Mouse (Mus musculus) midbrain, embryonic 15.5 days (tissue): Measurements from ENCODE around the gene St7l. TPM values are rescaled to one million over a fixed set of nuclear protein-coding genes. Genes with fewer than 3 reads are reported as not detected.

Experiments
- ATAC-seq: fragments of 200-750 bp; cut with Nextera tagmentation; replicated peaks from 2 replicates; pipeline ENCODE4 v1.8.0; 2017; ENCODE audit warnings: moderate TSS enrichment
- H3K27ac ChIP-seq: fragments of 300-500 bp; sonication (generic); 2 replicates; pipeline ENCODE4 v1.5.1; 2015; ENCODE audit warnings: mild to moderate bottlenecking, inconsistent platforms
- H3K27me3 ChIP-seq: fragments of 300-500 bp; sonication (generic); replicated peaks from 2 replicates; pipeline ENCODE4 v1.6.1; 2015; ENCODE audit warnings: inconsistent platforms
- H3K36me3 ChIP-seq: fragments of 300-500 bp; sonication (generic); replicated peaks from 2 replicates; pipeline ENCODE4 v1.6.1; 2015; ENCODE audit warnings: inconsistent platforms
- H3K4me1 ChIP-seq: fragments of 300-500 bp; sonication (generic); 2 replicates; pipeline ENCODE4 v1.6.1; 2015; ENCODE audit warnings: inconsistent platforms
- H3K4me2 ChIP-seq: fragments of 300-500 bp; sonication (generic); 2 replicates; pipeline ENCODE4 v1.6.1; 2015; ENCODE audit warnings: inconsistent platforms, mild to moderate bottlenecking, moderate library complexity
- H3K4me3 ChIP-seq: fragments of 300-500 bp; sonication (generic); 2 replicates; pipeline ENCODE4 v1.5.1; 2015; ENCODE audit warnings: mild to moderate bottlenecking, inconsistent platforms
- H3K9ac ChIP-seq: fragments of 300-500 bp; sonication (generic); 2 replicates; pipeline ENCODE4 v1.6.1; 2015; ENCODE audit warnings: mild to moderate bottlenecking, inconsistent platforms
- H3K9me3 ChIP-seq: fragments of 300-500 bp; sonication (generic); 2 replicates; pipeline ENCODE4 v1.6.1; 2016; ENCODE audit warnings: inconsistent platforms
- WGBS: fragments of 180-500 bp; shearing (Covaris S2); methylation state at CpG from one replicate; pipeline ENCODE4 v1.1.7; 2015; ENCODE audit warnings: mixed read lengths; 5-methylcytosine and 5-hydroxymethylcytosine counted together
- polyA plus RNA-seq: library from polyadenylated mRNA; unstranded; fragments of >200 nt; fragmentation: Nextera tagmentation; extraction: Ambion mirVana; gene quantifications from 2 replicates; pipeline ENCODE4 v1.2.1, GENCODE M21; 2015

The St7l gene
- polyA plus RNA-seq, 1 experiment from 2014 or later = 35.1 TPM

- Histone ChIP-seq H3K36me3 (peaks cover 4% of the 10 kb centered on the region; the same call in 1 of the 2 replicates), H3K4me3 (no peak overlapping the region), H3K27me3 (no peaks in the 10 kb centered on the region), H3K9ac (no peak overlapping the region), H3K9me3 (no peaks in the 10 kb centered on the region), H3K4me2 (no peak overlapping the region), H3K4me1 (no peaks in the 10 kb centered on the region), H3K27ac (no peak overlapping the region)
- WGBS = 84% methylated on average over 6 of the region's 6 CpGs
- ATAC-seq = no peak
Measured at GRCm38 (mm10) chr3:104909195-104909594, 45.4 kb downstream of the St7l start.

- Histone ChIP-seq H3K4me2 (no peak overlapping the region), H3K9ac (no peak overlapping the region), H3K27ac (no peak overlapping the region), H3K4me3 (no peak overlapping the region), H3K9me3 (no peaks in the 10 kb centered on the region), H3K36me3 (0 out of 2 replicates have a peak, but pooled peaks cover 8% of the 10 kb centered on the region), H3K4me1 (no peaks in the 10 kb centered on the region; the same call in 1 of the 2 replicates), H3K27me3 (no peaks in the 10 kb centered on the region)
- ATAC-seq = no peak
- whole genome bisulfite sequencing = 10% methylated on average over 3 of the region's 3 CpGs
Measured at GRCm38 (mm10) chr3:104914986-104915385, 51.2 kb downstream of the St7l start.

GRCm38 (mm10) chr3:104929385-104929784 lies 65.6 kb downstream of the St7l start:
- ATAC-seq = no peak
- Histone ChIP-seq H3K9me3 (no peaks in the 10 kb centered on the region), H3K4me1 (no peaks in the 10 kb centered on the region), H3K36me3 (peaks cover 8% of the 10 kb centered on the region; the same call in 1 of the 2 replicates), H3K4me2 (no peak overlapping the region), H3K4me3 (no peak overlapping the region), H3K9ac (no peak overlapping the region), H3K27me3 (no peaks in the 10 kb centered on the region), H3K27ac (no peak overlapping the region)
- WGBS = 96% methylated on average over 6 of the region's 6 CpGs

- H3K27ac ChIP-seq = no peak overlapping the region
- H3K9me3 ChIP-seq = no peaks in the 10 kb centered on the region
- H3K27me3 ChIP-seq = no peaks in the 10 kb centered on the region
- H3K4me3 ChIP-seq = no peak overlapping the region
- no peak overlapping the region for H3K4me2 ChIP-seq
- no peak overlapping the region for H3K9ac ChIP-seq
- no peaks in the 10 kb centered on the region for H3K4me1 ChIP-seq
- ATAC-seq = no peak
- WGBS = 88% methylated on average over 2 of the region's 2 CpGs
- no peaks in the 10 kb centered on the region; the same call in 1 of the 2 replicates for H3K36me3 ChIP-seq
Measured at GRCm38 (mm10) chr3:104937728-104938305, 74.0 kb downstream of the St7l start.

GRCm38 (mm10) chr3:104938327-104938726 lies 74.5 kb downstream of the St7l start:
- H3K4me3 ChIP-seq = no peak overlapping the region
- H3K9ac ChIP-seq = no peak overlapping the region
- no peaks in the 10 kb centered on the region for H3K9me3 ChIP-seq
- 0 out of 2 replicates have a peak, but pooled peaks cover 2% of the 10 kb centered on the region for H3K4me1 ChIP-seq
- H3K36me3 ChIP-seq = no peaks in the 10 kb centered on the region; the same call in 1 of the 2 replicates
- no peak overlapping the region for H3K4me2 ChIP-seq
- ATAC-seq = no peak
- 23% methylated on average over 4 of the region's 4 CpGs for WGBS
- H3K27ac ChIP-seq = no peak overlapping the region
- H3K27me3 ChIP-seq = no peaks in the 10 kb centered on the region

GRCm38 (mm10) chr3:104940691-104941090 lies 76.9 kb downstream of the St7l start:
- 70% methylated on average over 6 of the region's 6 CpGs for WGBS
- Histone ChIP-seq H3K27ac (no peak overlapping the region), H3K27me3 (no peaks in the 10 kb centered on the region)

GRCm38 (mm10) chr3:104942682-104943081 lies 78.9 kb downstream of the St7l start:
- H3K9me3 ChIP-seq = no peaks in the 10 kb centered on the region
- no peak for ATAC-seq
- no peak overlapping the region for H3K4me2 ChIP-seq
- WGBS = 62% methylated on average over 5 of the region's 5 CpGs
- H3K4me1 ChIP-seq = 0 out of 2 replicates have a peak, but pooled peaks cover 2% of the 10 kb centered on the region
- no peak overlapping the region for H3K9ac ChIP-seq
- no peaks in the 10 kb centered on the region for H3K27me3 ChIP-seq
- no peaks in the 10 kb centered on the region; the same call in 1 of the 2 replicates for H3K36me3 ChIP-seq
- H3K4me3 ChIP-seq = no peak overlapping the region
- H3K27ac ChIP-seq = no peak overlapping the region

More at GRCm38 (mm10) chr3:104940691-104941090, 76.9 kb downstream of the St7l start:
- Histone ChIP-seq H3K9ac (no peak overlapping the region), H3K4me1 (0 out of 2 replicates have a peak, but pooled peaks cover 2% of the 10 kb centered on the region), H3K4me3 (no peak overlapping the region), H3K36me3 (no peaks in the 10 kb centered on the region; the same call in 1 of the 2 replicates), H3K9me3 (no peaks in the 10 kb centered on the region), H3K4me2 (no peak overlapping the region)
- no peak for ATAC-seq

GRCm38 (mm10) chr3:104943333-104943732 lies 79.5 kb downstream of the St7l start:
- Histone ChIP-seq H3K27me3 (no peaks in the 10 kb centered on the region), H3K36me3 (no peaks in the 10 kb centered on the region; the same call in 1 of the 2 replicates), H3K4me1 (0 out of 2 replicates have a peak, but pooled peaks cover 2% of the 10 kb centered on the region), H3K4me2 (no peak overlapping the region), H3K9ac (no peak overlapping the region), H3K9me3 (no peaks in the 10 kb centered on the region), H3K4me3 (no peak overlapping the region), H3K27ac (no peak overlapping the region)
- 40% methylated on average over 8 of the region's 8 CpGs for WGBS
- no peak for ATAC-seq

GRCm38 (mm10) chr3:104944894-104945293 lies 81.1 kb downstream of the St7l start:
- ATAC-seq = no peak
- Histone ChIP-seq H3K9ac (no peak overlapping the region), H3K4me1 (0 out of 2 replicates have a peak, but pooled peaks cover 2% of the 10 kb centered on the region), H3K27me3 (no peaks in the 10 kb centered on the region), H3K9me3 (no peaks in the 10 kb centered on the region), H3K4me2 (no peak overlapping the region), H3K27ac (no peak overlapping the region), H3K4me3 (no peak overlapping the region), H3K36me3 (no peaks in the 10 kb centered on the region)
- 89% methylated on average over 9 of the region's 9 CpGs for WGBS

- Histone ChIP-seq H3K36me3 (no peaks in the 10 kb centered on the region), H3K27me3 (no peaks in the 10 kb centered on the region), H3K4me2 (no peak overlapping the region), H3K9me3 (no peaks in the 10 kb centered on the region), H3K4me3 (no peak overlapping the region), H3K27ac (no peak overlapping the region), H3K4me1 (no peaks in the 10 kb centered on the region), H3K9ac (no peak overlapping the region)
- ATAC-seq = no peak
- 95% methylated on average over 12 of the region's 12 CpGs for WGBS
Measured at GRCm38 (mm10) chr3:104950926-104951325, 87.1 kb downstream of the St7l start.

GRCm38 (mm10) chr3:104952891-104953670 lies 89.3 kb downstream of the St7l start:
- Histone ChIP-seq H3K36me3 (no peaks in the 10 kb centered on the region), H3K4me3 (no peak overlapping the region), H3K9me3 (no peaks in the 10 kb centered on the region), H3K27ac (no peak overlapping the region), H3K27me3 (peaks cover under 1% of the 10 kb centered on the region; the same call in 1 of the 2 replicates), H3K4me1 (no peaks in the 10 kb centered on the region), H3K4me2 (no peak overlapping the region), H3K9ac (no peak overlapping the region)
- ATAC-seq = no peak
- 93% methylated on average over 22 of the region's 23 CpGs for WGBS

- no peak for ATAC-seq
- no peak overlapping the region for H3K4me3 ChIP-seq
- no peak overlapping the region for H3K4me2 ChIP-seq
- H3K36me3 ChIP-seq = no peaks in the 10 kb centered on the region
- no peak overlapping the region for H3K27ac ChIP-seq
- no peaks in the 10 kb centered on the region for H3K9me3 ChIP-seq
- no peak overlapping the region for H3K9ac ChIP-seq
- peaks cover 11% of the 10 kb centered on the region for H3K27me3 ChIP-seq
- no peaks in the 10 kb centered on the region for H3K4me1 ChIP-seq
- WGBS = 95% methylated on average over 3 of the region's 3 CpGs
Measured at GRCm38 (mm10) chr3:104954137-104954536, 90.3 kb downstream of the St7l start.
